8 mouse cellular contexts compared by ENCODE assay signal in genomic region chr13:34078500-34079280, GRCm38 (mm10). TPM values are rescaled to one million over a fixed set of nuclear protein-coding genes. Genes with fewer than 3 reads are reported as not detected.
DNase-seq lines count a peak whose midpoint lies in the region; ATAC-seq and TF ChIP-seq lines count a peak whose summit lies in the region.

No protein-coding gene starts in this region.

- H3K27me3 ChIP-seq in embryonic facial prominence, embryonic 15.5 days, result no peaks in the 10 kb centered on the region; the same call in 1 of the 2 replicates
- H3K27me3 ChIP-seq in limb, embryonic 12.5 days, result no peaks in the 10 kb centered on the region; the same call in 1 of the 2 replicates
- no peaks in the 10 kb centered on the region for H3K27me3 ChIP-seq in small intestine, adult 2 months (ENCODE audit: control insufficient read depth, insufficient read depth, low read length)

- peak overlapping the region; percentile 74 for H3K4me2 ChIP-seq in embryonic facial prominence, embryonic 15.5 days (replicated peaks)
- H3K4me2 ChIP-seq in limb, embryonic 12.5 days, result peak overlapping the region; percentile 95

- no peaks in the 10 kb centered on the region for H3K9me3 ChIP-seq in embryonic facial prominence, embryonic 15.5 days (replicated peaks)
- H3K9me3 ChIP-seq in limb, embryonic 12.5 days, result no peaks in the 10 kb centered on the region

- H3K4me1 ChIP-seq in lung, adult 2 months (ENCODE audit: control insufficient read depth, insufficient read depth, low read length), result peaks cover 6% of the 10 kb centered on the region
- peaks cover 22% of the 10 kb centered on the region for H3K4me1 ChIP-seq in embryonic facial prominence, embryonic 15.5 days
- peaks cover 16% of the 10 kb centered on the region for H3K4me1 ChIP-seq in limb, embryonic 12.5 days (replicated peaks)
- H3K4me1 ChIP-seq in small intestine, adult 2 months (ENCODE audit: control insufficient read depth, insufficient read depth, insufficient read length, low read length), result peaks cover 11% of the 10 kb centered on the region

- peak overlapping the region; percentile 62; the same call in 1 of the 2 replicates for H3K9ac ChIP-seq in embryonic facial prominence, embryonic 15.5 days
- H3K9ac ChIP-seq in limb, embryonic 12.5 days (replicated peaks), result peak overlapping the region; percentile 66; the same call in 1 of the 2 replicates

- 37% methylated on average over 16 of the region's 16 CpGs for WGBS in lung, adult 2 months
- 34% methylated on average over 16 of the region's 16 CpGs for WGBS in embryonic facial prominence, embryonic 15.5 days
- 29% methylated on average over 16 of the region's 16 CpGs for WGBS in limb, embryonic 12.5 days
- WGBS in small intestine, adult 2 months, result 53% methylated on average over 16 of the region's 16 CpGs

- ATAC-seq in embryonic facial prominence, embryonic 15.5 days (ENCODE audit: insufficient number of reproducible peaks, low FRiP score, low TSS enrichment, low read depth), result no peak
- no peak for ATAC-seq in limb, embryonic 12.5 days (ENCODE audit: insufficient number of reproducible peaks, insufficient read depth, low FRiP score, low TSS enrichment, low read depth)
- no peak for ATAC-seq in cerebellum, adult (ENCODE audit: insufficient number of reproducible peaks, low FRiP score, low TSS enrichment)

- 0 out of 2 replicates have a peak, but pooled peaks cover 4% of the 10 kb centered on the region for H3K36me3 ChIP-seq in embryonic facial prominence, embryonic 15.5 days
- peaks cover 5% of the 10 kb centered on the region; the same call in 1 of the 2 replicates for H3K36me3 ChIP-seq in limb, embryonic 12.5 days
- peaks cover under 1% of the 10 kb centered on the region; the same call in 1 of the 2 replicates for H3K36me3 ChIP-seq in small intestine, adult 2 months (ENCODE audit: control insufficient read depth, insufficient read depth, low read length)

- no peak overlapping the region for H3K27ac ChIP-seq in embryonic facial prominence, embryonic 15.5 days (replicated peaks)
- no peak overlapping the region for H3K27ac ChIP-seq in limb, embryonic 12.5 days
- no peak overlapping the region for H3K27ac ChIP-seq in small intestine, adult 2 months (ENCODE audit: insufficient read depth, low read depth, low read length)

- TF ChIP-seq POLR2A in lung, adult 2 months (IDR thresholded peaks at IDR 0.05; ENCODE audit: borderline replicate concordance, extremely low read depth, low read depth, low read length), result no peak
- no peak for TF ChIP-seq POLR2A in small intestine, adult 2 months (IDR thresholded peaks at IDR 0.05; ENCODE audit: low read depth, low read length)

- no peak for TF ChIP-seq CTCF in lung, adult 2 months (IDR thresholded peaks at IDR 0.05; ENCODE audit: insufficient read depth, low read length)
- TF ChIP-seq CTCF in small intestine, adult 2 months (IDR thresholded peaks at IDR 0.05; ENCODE audit: extremely low read depth, insufficient read length, insufficient replicate concordance, low read depth, low read length), result no peak

- DNase-seq in lung, adult 2 months, result no peak
- no peak for DNase-seq in lung, postnatal 4 days
- no peak for DNase-seq in right cerebral cortex, postnatal 10 days (ENCODE audit: low spot score in 2 of 2)
- DNase-seq in cerebellum, postnatal 10 days, result no peak

- peak overlapping the region; percentile 91 for H3K4me3 ChIP-seq in lung, adult 2 months (replicated peaks; ENCODE audit: extremely low read depth, low read depth, low read length)
- peak overlapping the region; percentile 73 for H3K4me3 ChIP-seq in embryonic facial prominence, embryonic 15.5 days (replicated peaks)
- H3K4me3 ChIP-seq in limb, embryonic 12.5 days (replicated peaks), result peak overlapping the region; percentile 63
- H3K4me3 ChIP-seq in small intestine, adult 2 months (ENCODE audit: low read depth, low read length), result peak overlapping the region; percentile 70

RNA-seq across cellular contexts. Expression of gene Tubb2a, which starts 0.9 kb away (rescaled TPM):
- 320 and 386 TPM in 2 replicates for polyA plus RNA-seq in lung, adult 2 months (2012; rRNA removed)
- 208 and 211 TPM in 2 replicates for polyA plus RNA-seq in embryonic facial prominence, embryonic 15.5 days (2015; fragmentation: Nextera tagmentation; extraction: Ambion mirVana)
- 79.8 and 80.1 TPM in 2 replicates for polyA plus RNA-seq in limb, embryonic 12.5 days (2016; fragmentation: Nextera tagmentation; extraction: Ambion mirVana)
- 132 and 176 TPM in 2 replicates for polyA plus RNA-seq in small intestine, adult 2 months (2012; rRNA removed)

RNA-seq across cellular contexts. Expression of gene Bphl, which starts 41.3 kb away (rescaled TPM):
- polyA plus RNA-seq in lung, adult 2 months (2012; rRNA removed), result 37.4 and 41.8 TPM in 2 replicates
- 51.2 and 72.1 TPM in 2 replicates for polyA plus RNA-seq in embryonic facial prominence, embryonic 15.5 days (2015; fragmentation: Nextera tagmentation; extraction: Ambion mirVana)
- polyA plus RNA-seq in limb, embryonic 12.5 days (2016; fragmentation: Nextera tagmentation; extraction: Ambion mirVana), result 46.1 and 46.2 TPM in 2 replicates
- 10.8 and 11.0 TPM in 2 replicates for polyA plus RNA-seq in small intestine, adult 2 months (2012; rRNA removed)

RNA-seq across cellular contexts. Expression of gene Tubb2b, which starts 51.6 kb away (rescaled TPM):
- polyA plus RNA-seq in lung, adult 2 months (2012; rRNA removed), result 13.6 and 21.6 TPM in 2 replicates
- polyA plus RNA-seq in embryonic facial prominence, embryonic 15.5 days (2015; fragmentation: Nextera tagmentation; extraction: Ambion mirVana), result 55.4 and 56.9 TPM in 2 replicates
- 25.6 and 27.1 TPM in 2 replicates for polyA plus RNA-seq in limb, embryonic 12.5 days (2016; fragmentation: Nextera tagmentation; extraction: Ambion mirVana)
- 9.3 and 12.6 TPM in 2 replicates for polyA plus RNA-seq in small intestine, adult 2 months (2012; rRNA removed)
